Mouse (Mus musculus): Measurements from ENCODE around the gene Pola2. TPM values are rescaled to one million over a fixed set of nuclear protein-coding genes. Genes with fewer than 3 reads are reported as not detected.

Gene Pola2
- polyA plus RNA-seq, 1 experiment, result 6.6 TPM

DNA sequence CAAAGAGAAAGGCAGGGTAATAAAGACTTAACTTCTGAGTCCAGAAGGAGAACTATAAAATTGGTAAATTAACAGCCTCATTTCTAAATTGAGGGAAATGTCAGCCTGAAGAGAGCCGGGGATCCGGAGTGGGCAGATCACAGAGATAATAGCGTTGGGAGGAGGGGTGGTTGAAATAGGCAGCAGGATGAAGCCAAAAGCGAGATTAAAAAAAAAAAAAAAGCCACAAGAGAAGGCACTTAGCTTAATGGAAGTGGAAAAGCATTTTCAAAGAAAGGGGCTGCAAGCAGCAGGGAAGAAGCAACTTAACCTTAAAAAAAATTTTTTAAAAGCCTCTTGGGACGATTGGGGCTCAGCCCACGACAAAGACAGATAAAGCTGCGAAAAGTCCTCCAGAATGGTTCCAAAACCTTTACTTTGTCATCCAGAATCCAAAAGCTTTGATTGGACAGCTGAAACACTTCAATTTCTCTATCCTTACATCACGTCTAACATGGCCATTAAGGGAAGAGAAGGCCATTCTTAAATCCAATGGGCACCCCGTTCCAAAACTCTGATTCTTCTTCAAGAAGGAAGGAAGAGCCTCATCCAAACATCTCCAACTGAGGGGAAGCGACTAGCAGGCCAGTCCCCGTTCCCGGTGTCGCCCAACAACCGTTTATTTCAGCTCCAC, 52.4 kb downstream of the Pola2 start:
- peaks cover 57% of the 10 kb centered on the region for H3K4me1 ChIP-seq (ENCODE audit: control insufficient read depth)
- peak overlapping the region; percentile 79 for H3K4me3 ChIP-seq (replicated peaks)
- no peaks in the 10 kb centered on the region for H3K9me3 ChIP-seq (ENCODE audit: control insufficient read depth, low read length)
- no peaks in the 10 kb centered on the region for H3K27me3 ChIP-seq (ENCODE audit: control insufficient read depth)
- H3K36me3 ChIP-seq (ENCODE audit: control insufficient read depth), result peaks cover 46% of the 10 kb centered on the region
- TF ChIP-seq TAL1 (IDR thresholded peaks at IDR 0.05; ENCODE audit: low read length) (no peak), GATA1 (IDR thresholded peaks at IDR 0.05; ENCODE audit: low read length) (0 out of 2 replicates have a peak, but pooled peaks have one; percentile 22)

GRCm38 (mm10) chr19:5910221-5910620, 53.8 kb downstream of the Pola2 start:
- Histone ChIP-seq H3K36me3 (ENCODE audit: control insufficient read depth) (peaks cover 51% of the 10 kb centered on the region), H3K4me1 (ENCODE audit: control insufficient read depth) (peaks cover 52% of the 10 kb centered on the region)

GRCm38 (mm10) chr19:5907275-5907674, 56.7 kb downstream of the Pola2 start:
- no peak overlapping the region for H3K4me3 ChIP-seq (replicated peaks)
- TF ChIP-seq GATA1 (IDR thresholded peaks at IDR 0.05; ENCODE audit: low read length), result no peak
- TF ChIP-seq TAL1 (IDR thresholded peaks at IDR 0.05; ENCODE audit: low read length), result no peak
- no peaks in the 10 kb centered on the region for H3K9me3 ChIP-seq (ENCODE audit: control insufficient read depth, low read length)
- H3K36me3 ChIP-seq (ENCODE audit: control insufficient read depth), result peaks cover 71% of the 10 kb centered on the region
- no peaks in the 10 kb centered on the region for H3K27me3 ChIP-seq (ENCODE audit: control insufficient read depth)
- peaks cover 32% of the 10 kb centered on the region for H3K4me1 ChIP-seq (ENCODE audit: control insufficient read depth)

More at GRCm38 (mm10) chr19:5910221-5910620, 53.8 kb downstream of the Pola2 start:
- no peak for TF ChIP-seq TAL1 (IDR thresholded peaks at IDR 0.05; ENCODE audit: low read length)
- TF ChIP-seq GATA1 (IDR thresholded peaks at IDR 0.05; ENCODE audit: low read length), result no peak
- H3K27me3 ChIP-seq (ENCODE audit: control insufficient read depth), result no peaks in the 10 kb centered on the region
- H3K4me3 ChIP-seq (replicated peaks), result peak overlapping the region; percentile 79
- no peaks in the 10 kb centered on the region for H3K9me3 ChIP-seq (ENCODE audit: control insufficient read depth, low read length)

DNA sequence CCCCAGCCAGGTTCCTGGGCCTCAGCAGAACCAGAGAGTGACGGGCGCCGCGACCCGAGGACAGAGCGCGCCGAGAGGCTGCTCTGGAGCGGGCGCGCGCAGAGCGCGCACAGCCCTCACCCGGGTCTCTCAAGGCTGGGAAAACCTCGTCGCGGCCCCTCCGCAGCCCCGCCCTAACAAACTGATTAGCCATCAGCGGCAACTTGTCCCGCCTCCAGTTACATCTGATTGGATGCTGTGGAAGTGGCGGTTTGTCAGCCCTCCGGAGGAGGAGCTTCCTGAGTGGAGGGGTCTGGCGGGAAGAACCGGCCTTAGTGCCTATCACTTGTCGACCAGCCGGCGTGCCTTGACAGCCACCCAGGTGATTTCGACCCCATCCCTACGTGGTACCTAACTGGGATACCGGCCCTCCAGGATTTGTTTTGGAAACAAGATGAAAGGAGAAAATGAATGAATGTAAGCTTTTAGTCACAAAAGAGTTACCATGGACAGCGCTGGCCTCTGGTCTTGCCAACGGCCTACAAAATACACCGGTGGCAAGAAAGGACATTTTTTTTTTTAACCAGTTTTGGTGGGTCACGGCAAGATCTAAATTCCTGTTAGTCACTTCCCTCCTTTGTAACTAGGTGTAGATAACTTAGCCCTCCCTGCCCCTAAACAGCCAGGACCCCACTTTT, 69.9 kb downstream of the Pola2 start, which contains the start of gene Tigd3:
Gene Tigd3 (minus strand): TSS at position 148 of the 677 bp plus-strand sequence.
- Histone ChIP-seq H3K4me3 (replicated peaks) (peak within 1 kb of the TSS; percentile 81), H3K4me1 (ENCODE audit: control insufficient read depth) (peaks cover 37% of the 10 kb centered on the region), H3K36me3 (ENCODE audit: control insufficient read depth) (peaks cover 67% of the 10 kb centered on the region), H3K27me3 (ENCODE audit: control insufficient read depth) (peaks cover 9% of the 10 kb centered on the region; the same call in 1 of the 2 replicates), H3K9me3 (ENCODE audit: control insufficient read depth, low read length) (no peaks in the 10 kb centered on the region)
- TF ChIP-seq TAL1 (IDR thresholded peaks at IDR 0.05; ENCODE audit: low read length) (no peak), GATA1 (IDR thresholded peaks at IDR 0.05; ENCODE audit: low read length) (no peak; the same call in 1 of the 2 replicates)

DNA sequence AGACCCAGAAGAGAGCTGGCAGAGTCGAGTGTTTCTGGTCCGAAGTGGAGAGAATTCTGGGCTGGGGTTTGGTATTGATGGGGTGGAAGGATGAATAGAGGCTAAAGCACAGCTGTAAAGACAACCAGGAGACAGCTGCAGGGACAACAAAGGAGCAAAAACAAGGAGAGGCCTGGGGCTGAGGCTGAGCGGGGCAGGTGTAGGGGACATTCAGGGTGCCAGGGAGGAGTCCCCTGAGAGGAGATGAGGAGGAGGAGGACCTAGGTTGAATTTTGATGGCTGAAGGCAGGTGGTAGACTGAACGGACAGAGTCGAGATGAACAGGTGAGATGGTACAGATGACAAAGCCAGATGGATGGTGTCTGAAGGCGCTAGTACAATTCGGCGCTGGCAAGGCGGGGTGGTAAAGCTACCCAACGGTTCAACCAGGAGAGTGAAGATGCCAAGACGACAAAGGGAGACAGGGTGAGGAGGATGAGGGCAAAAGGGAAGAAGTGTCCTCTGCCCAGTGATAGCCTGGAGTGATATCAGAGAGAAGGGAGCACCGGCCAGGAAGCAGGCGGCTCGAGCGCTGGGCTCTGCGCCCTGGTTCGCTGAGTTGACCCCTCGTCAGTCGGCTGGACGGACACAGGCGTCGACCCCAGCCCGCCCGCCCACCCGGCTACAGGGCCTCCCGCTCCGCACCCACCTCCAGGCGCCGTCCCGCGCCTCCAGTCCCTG, 70.6 kb downstream of the Pola2 start:
- peaks cover 37% of the 10 kb centered on the region for H3K4me1 ChIP-seq (ENCODE audit: control insufficient read depth)
- peaks cover 9% of the 10 kb centered on the region; the same call in 1 of the 2 replicates for H3K27me3 ChIP-seq (ENCODE audit: control insufficient read depth)
- H3K9me3 ChIP-seq (ENCODE audit: control insufficient read depth, low read length), result no peaks in the 10 kb centered on the region
- H3K36me3 ChIP-seq (ENCODE audit: control insufficient read depth), result peaks cover 61% of the 10 kb centered on the region
- TF ChIP-seq TAL1 (IDR thresholded peaks at IDR 0.05; ENCODE audit: low read length) (no peak), GATA1 (IDR thresholded peaks at IDR 0.05; ENCODE audit: low read length) (no peak)
- peak overlapping the region; percentile 81 for H3K4me3 ChIP-seq (replicated peaks)

DNA sequence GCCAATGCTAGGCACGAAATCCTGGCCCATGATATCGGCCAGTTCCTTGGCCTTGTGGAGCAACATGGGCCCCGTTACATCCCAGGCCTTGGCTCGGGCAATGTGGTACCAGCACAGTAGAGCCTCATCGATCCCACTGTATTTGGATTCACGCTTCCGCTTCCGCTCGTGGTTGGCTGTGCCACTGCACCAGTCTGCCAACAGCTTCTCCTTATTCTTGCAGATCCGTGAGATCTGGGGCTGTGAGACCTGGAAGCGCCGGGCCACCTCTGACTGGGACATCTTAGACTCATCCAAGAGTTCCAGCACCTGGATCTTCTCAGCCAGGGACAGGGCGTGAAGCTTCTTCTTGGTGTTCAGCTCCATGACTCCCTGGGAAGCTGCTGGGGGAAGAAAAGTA, 71.3 kb downstream of the Pola2 start:
- TF ChIP-seq GATA1 (IDR thresholded peaks at IDR 0.05; ENCODE audit: low read length) (no peak), TAL1 (IDR thresholded peaks at IDR 0.05; ENCODE audit: low read length) (no peak)
- peaks cover 55% of the 10 kb centered on the region for H3K36me3 ChIP-seq (ENCODE audit: control insufficient read depth)
- peak overlapping the region; percentile 81 for H3K4me3 ChIP-seq (replicated peaks)
- peaks cover 38% of the 10 kb centered on the region for H3K4me1 ChIP-seq (ENCODE audit: control insufficient read depth)
- H3K27me3 ChIP-seq (ENCODE audit: control insufficient read depth), result peaks cover 9% of the 10 kb centered on the region; the same call in 1 of the 2 replicates
- no peaks in the 10 kb centered on the region for H3K9me3 ChIP-seq (ENCODE audit: control insufficient read depth, low read length)

DNA sequence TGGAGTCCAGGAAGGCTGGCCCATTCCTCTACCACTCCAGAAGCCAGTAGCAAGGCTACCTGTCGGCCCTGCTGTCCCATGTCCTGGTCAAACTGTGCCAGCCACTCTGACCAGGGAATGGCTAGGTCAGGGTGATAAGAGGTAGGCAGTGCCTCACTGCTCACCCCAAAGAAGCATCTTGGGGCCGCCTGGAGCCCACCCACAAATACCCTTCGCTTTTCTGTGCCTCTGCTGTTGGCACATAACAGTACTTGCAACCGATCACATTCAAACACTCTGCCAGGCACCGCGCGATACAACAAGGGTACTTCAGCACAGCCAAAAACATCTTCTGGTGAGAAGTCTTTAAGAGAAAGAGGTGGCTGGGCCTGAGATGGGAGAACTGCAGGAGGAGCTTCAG, 71.7 kb downstream of the Pola2 start:
- Histone ChIP-seq H3K36me3 (ENCODE audit: control insufficient read depth) (peaks cover 50% of the 10 kb centered on the region), H3K27me3 (ENCODE audit: control insufficient read depth) (peaks cover 9% of the 10 kb centered on the region; the same call in 1 of the 2 replicates), H3K4me3 (replicated peaks) (no peak overlapping the region), H3K4me1 (ENCODE audit: control insufficient read depth) (peaks cover 40% of the 10 kb centered on the region), H3K9me3 (ENCODE audit: control insufficient read depth, low read length) (no peaks in the 10 kb centered on the region)
- TF ChIP-seq TAL1 (IDR thresholded peaks at IDR 0.05; ENCODE audit: low read length), result no peak
- TF ChIP-seq GATA1 (IDR thresholded peaks at IDR 0.05; ENCODE audit: low read length), result no peak

GRCm38 (mm10) chr19:5891521-5892258, 72.3 kb downstream of the Pola2 start:
- TF ChIP-seq TAL1 (IDR thresholded peaks at IDR 0.05; ENCODE audit: low read length) (no peak), GATA1 (IDR thresholded peaks at IDR 0.05; ENCODE audit: low read length) (no peak)
- Histone ChIP-seq H3K4me3 (replicated peaks) (no peak overlapping the region), H3K36me3 (ENCODE audit: control insufficient read depth) (peaks cover 44% of the 10 kb centered on the region), H3K4me1 (ENCODE audit: control insufficient read depth) (peaks cover 43% of the 10 kb centered on the region), H3K9me3 (ENCODE audit: control insufficient read depth, low read length) (no peaks in the 10 kb centered on the region), H3K27me3 (ENCODE audit: control insufficient read depth) (peaks cover 9% of the 10 kb centered on the region; the same call in 1 of the 2 replicates)

Other genes with a start within 250 kb of the Pola2 start
- gene Ehbp1l1, start 237.9 kb downstream of the Pola2 start, polyA plus RNA-seq (2012), result 88.4 and 106 TPM in 2 replicates
- 33.0 and 41.0 TPM in 2 replicates for gene Fam89b, start 234.5 kb downstream of the Pola2 start, polyA plus RNA-seq (2012)
- 0.06 and 0.09 TPM in 2 replicates for gene Ltbp3, start 223.3 kb downstream of the Pola2 start, polyA plus RNA-seq (2012)
- 8.2 TPM in 2 replicates for gene Scyl1, start 192.8 kb downstream of the Pola2 start, polyA plus RNA-seq (2012)
- gene Frmd8, start 88.9 kb downstream of the Pola2 start, polyA plus RNA-seq (2012), result 0.74 and 0.75 TPM in 2 replicates
- 0.07 TPM in 1 of 2 replicates, not detected in the other for gene Slc25a45, start 86.4 kb downstream of the Pola2 start, polyA plus RNA-seq (2012)
- 0.12 and 0.28 TPM in 2 replicates for gene Tigd3, start 70.1 kb downstream of the Pola2 start, polyA plus RNA-seq (2012)
- 2.7 and 8.5 TPM in 2 replicates for gene Dpf2, start 51.2 kb downstream of the Pola2 start, polyA plus RNA-seq (2012)
- 0.10 and 0.13 TPM in 2 replicates for gene Cdc42ep2, start 39.4 kb downstream of the Pola2 start, polyA plus RNA-seq (2012)
- gene Slc22a20, start 21.9 kb upstream of the Pola2 start, polyA plus RNA-seq (2012), result not detected in 2 replicates
- gene Capn1, start 51.7 kb upstream of the Pola2 start, polyA plus RNA-seq (2012), result 38.5 and 46.1 TPM in 2 replicates
- gene Syvn1, start 82.4 kb upstream of the Pola2 start, polyA plus RNA-seq (2012), result 9.5 and 10.2 TPM in 2 replicates
- 4.9 and 6.3 TPM in 2 replicates for gene Mrpl49, start 93.6 kb upstream of the Pola2 start, polyA plus RNA-seq (2012)
- gene Fau, start 93.6 kb upstream of the Pola2 start, polyA plus RNA-seq (2012), result 521 and 530 TPM in 2 replicates
- 8.6 and 9.3 TPM in 2 replicates for gene Znhit2, start 97.0 kb upstream of the Pola2 start, polyA plus RNA-seq (2012)
- 0.31 and 1.4 TPM in 2 replicates for gene Tm7sf2, start 104.2 kb upstream of the Pola2 start, polyA plus RNA-seq (2012)
- gene Vps51, start 113.0 kb upstream of the Pola2 start, polyA plus RNA-seq (2012), result 3.9 and 4.9 TPM in 2 replicates
- gene Tmem262, start 115.8 kb upstream of the Pola2 start, polyA plus RNA-seq (2012), result not detected in 2 replicates
- gene Gm28374, start 118.1 kb upstream of the Pola2 start, polyA plus RNA-seq (2012), result 0.06 TPM in 1 of 2 replicates, not detected in the other
- 5.1 and 6.9 TPM in 2 replicates for gene Zfpl1, start 120.8 kb upstream of the Pola2 start, polyA plus RNA-seq (2012)
- 2.2 and 2.3 TPM in 2 replicates for gene Cdca5, start 120.8 kb upstream of the Pola2 start, polyA plus RNA-seq (2012)
- 1.3 and 1.4 TPM in 2 replicates for gene AC131692.1, start 130.2 kb upstream of the Pola2 start, polyA plus RNA-seq (2012)
- gene Naaladl1, start 141.6 kb upstream of the Pola2 start, polyA plus RNA-seq (2012), result 0.26 and 0.35 TPM in 2 replicates
- 7.2 TPM in 2 replicates for gene Sac3d1, start 154.4 kb upstream of the Pola2 start, polyA plus RNA-seq (2012)
- 87.4 and 91.3 TPM in 2 replicates for gene Snx15, start 164.1 kb upstream of the Pola2 start, polyA plus RNA-seq (2012)
- 0.03 TPM in 1 of 2 replicates, not detected in the other for gene Batf2, start 176.8 kb upstream of the Pola2 start, polyA plus RNA-seq (2012)
- 9.5 and 10.8 TPM in 2 replicates for gene Arl2, start 177.3 kb upstream of the Pola2 start, polyA plus RNA-seq (2012)
- not detected in 2 replicates for gene Majin, start 220.2 kb upstream of the Pola2 start, polyA plus RNA-seq (2012)

All from erythroblast, embryonic 14.5 days (primary cell).